Mouse (Mus musculus) thymus, postnatal 14 days (tissue): ENCODE measurements around the gene Nefh.

Source experiments
- DNase-seq: peaks from one replicate; pipeline ENCODE4 v3.0.0; 2021

The Nefh gene

DNA sequence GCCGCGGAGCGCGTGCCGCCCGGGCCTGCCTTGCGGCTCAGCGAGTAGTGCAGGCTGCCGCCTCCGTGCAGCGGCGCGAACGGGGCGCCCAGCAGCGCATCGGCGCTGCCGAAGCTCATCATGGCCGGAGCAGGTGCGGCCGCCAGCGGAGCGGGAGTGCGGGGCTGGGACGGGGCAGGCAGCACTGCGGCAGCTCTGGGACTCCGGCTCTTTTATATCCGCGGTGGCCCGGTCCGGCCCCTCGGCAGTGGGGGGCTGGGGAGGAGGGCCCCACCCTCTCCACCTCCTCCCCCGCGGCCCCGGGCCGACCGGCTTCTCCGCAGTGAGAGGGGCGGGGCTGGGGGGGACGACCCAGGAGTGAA, at the start of gene Nefh:
Gene Nefh (minus strand): TSS at position 252 of the 362 bp plus-strand sequence.
- DNase-seq, result no peak

DNA sequence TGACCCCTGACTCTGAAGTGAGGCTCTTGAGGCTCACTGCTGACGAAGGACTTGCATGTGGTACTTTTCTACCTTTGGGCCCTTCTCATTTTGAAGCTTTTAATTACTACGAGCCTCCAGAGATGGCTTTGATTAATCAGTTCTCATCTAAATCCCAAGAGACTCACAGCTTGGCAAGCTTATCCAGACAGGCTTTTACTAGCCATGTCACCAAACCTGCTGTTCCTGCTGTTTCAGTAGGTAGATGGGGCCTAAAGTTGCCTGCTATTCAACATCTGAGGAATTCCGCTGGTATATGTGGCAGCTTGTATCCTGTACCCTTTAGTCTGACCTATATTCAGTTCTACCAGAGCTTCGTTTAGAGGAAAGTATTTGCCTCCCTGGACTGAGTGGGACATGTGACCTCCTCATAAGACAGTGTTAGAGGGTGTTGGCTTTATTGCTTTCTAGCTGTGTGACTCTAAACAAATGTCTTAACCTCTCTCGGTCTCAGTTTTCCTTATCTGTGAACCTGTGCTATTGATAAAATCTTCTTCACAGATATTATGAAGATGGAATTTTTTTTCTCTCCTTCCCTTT, 48.8 kb upstream of the Nefh start:
- DNase-seq, result no peak

DNA sequence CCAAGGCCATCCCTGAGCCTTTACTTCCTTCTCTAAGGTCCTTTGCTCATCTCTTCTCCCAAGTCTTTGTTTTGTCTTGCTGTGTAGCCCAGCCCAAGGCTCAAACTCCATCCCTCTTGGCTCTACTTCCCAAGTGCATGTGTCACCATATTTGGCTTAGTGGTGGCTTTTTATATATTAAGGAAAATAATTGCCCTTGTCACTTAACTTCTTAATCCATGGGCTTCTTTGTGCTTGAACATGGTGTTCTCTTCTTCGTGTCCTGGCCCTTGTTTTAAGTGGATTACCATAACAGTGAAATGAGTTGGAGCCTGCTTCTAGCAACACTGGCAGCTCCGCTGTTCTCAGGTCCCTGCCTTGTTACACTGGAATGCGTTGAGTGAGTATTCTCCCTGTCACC, 47.8 kb upstream of the Nefh start:
- no peak for DNase-seq

DNA sequence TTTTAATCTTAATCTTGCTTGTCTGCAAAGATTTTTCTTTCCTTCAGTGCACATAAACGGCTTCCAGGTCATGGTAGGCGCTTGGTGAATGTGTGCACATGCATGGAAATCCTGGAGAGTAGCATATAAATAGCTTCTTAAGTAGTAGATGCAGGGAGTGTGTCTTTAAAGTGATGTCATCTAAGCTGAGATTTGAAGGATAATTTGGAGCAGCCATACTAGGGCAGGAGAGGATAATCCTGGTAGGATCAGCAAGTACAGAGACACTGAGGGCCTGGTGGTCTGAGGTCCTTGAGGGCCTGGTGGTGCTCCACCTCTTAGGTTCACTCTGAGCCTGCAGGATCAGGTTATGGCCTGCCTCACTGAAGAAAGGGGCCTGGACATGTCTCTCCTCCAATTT, 44.6 kb upstream of the Nefh start:
- no peak for DNase-seq

DNA sequence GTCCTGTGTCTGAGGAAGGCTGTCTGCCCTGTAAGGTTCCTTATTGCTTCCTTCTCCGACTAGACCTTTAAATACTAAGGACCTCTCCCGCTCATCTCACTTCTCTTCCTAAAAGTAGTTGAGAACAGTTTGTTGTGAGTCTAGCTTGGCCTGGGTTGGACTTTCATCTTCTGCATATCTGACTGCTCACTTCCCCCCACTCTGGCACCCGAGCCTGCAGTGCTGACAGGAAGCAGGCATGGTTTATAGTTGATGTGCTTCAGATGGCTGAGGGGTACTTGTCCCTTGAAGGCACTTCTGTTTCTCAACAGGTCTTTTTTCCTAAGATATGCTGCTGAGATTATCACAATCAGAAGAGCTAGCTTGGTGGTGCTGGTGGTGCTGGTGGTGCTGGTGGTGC, 41.3 kb upstream of the Nefh start:
- DNase-seq, result peak; percentile 65

DNA sequence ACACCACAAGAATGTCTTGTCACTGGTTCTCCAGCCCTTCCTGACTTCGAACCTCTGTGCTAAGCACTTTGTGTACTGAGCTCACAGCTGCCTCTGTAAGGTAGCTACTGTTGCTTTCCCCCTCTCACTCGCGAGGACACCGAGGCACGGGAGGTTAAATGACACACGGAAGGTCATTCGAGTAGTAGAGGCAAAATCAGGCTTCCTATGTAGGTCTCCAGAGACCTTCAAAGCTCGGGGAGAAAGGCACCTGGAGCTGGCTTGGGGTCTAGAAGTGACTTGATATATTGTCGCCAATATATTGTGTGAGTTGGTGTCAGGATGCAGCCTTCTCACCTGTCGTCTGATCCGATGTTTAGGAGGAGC, 39.6 kb upstream of the Nefh start:
- DNase-seq, result no peak

DNA sequence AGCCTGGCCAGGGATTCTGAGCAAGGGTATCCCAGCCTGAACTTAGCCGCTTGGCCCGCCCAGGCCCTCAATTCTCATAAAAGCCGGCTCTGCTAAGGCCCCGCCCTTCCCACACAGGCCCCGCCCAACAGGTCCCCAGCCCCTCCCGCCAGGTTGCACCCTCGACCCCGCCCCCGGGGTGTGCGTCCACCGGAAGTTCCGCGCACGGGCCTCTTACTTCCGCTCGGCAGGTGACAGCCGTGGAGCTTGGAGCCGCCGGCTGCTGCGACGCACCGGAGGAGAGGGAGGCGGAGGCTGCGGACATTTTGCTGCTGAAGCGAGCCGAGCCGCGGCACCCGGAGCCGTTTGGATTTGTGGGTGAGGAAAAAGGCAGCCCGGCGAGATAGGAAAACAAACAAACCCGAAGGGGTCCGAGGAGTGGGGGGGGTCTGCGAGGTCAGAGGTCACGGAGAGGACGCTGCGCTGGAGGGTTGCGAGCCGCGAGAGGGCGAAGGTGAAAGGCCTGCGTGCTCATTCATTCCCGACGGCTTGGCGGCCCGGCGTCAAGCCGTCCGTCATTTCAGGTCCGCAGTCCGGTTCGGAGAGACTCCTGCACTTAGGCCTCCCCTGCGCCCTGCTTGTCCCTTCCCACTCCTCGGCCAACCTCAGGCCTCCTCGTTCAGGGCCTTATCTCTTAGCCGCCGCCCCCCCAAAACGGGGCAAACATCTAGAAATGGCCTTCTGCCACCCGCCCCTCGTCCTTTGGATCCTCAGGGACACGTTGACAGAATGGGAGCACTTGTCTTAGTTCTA, 39.0 kb upstream of the Nefh start, which contains the start of gene Ap1b1:
Gene Ap1b1 (plus strand): TSS at position 130 of the 792 bp plus-strand sequence.
- DNase-seq, result peak; percentile 97

DNA sequence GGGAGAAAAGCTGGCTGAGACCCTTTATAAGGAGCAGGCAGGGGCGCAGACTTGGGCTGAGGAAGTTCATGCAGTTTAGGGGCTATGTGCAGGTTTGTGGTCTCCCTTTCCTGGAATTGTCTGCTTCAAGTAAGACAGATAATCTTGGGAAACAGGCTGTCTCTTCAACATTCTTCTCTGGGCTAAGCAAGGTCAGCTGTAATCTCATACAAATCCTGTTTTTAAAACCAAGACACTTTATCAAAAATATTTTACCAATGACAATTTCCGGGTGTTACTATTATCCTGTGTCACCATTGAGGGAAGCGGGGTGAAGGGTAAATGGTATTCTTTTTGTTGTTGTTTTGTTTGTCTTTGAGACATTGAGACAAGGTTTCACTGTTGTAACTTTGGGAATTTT, 36.9 kb upstream of the Nefh start:
- DNase-seq, result no peak

DNA sequence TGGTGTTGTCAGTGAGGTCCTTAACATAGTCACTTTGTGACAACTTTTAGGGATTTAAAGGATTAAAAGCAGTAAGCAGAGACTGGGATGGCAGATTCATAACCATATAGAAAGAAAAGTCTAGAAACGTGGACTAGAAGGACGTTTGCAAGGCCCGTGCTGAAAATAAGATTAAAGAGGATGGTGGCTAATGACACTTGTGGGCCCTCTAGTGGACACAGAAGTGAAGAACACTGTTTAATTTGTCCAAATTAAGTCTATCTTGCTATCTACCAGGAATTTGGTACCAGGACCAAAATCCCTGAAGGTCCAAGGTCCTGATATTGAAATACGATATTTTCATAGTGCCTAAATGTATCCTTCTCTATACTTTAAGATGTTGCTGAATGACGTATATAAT, 36.4 kb upstream of the Nefh start:
- peak; percentile 15 for DNase-seq

DNA sequence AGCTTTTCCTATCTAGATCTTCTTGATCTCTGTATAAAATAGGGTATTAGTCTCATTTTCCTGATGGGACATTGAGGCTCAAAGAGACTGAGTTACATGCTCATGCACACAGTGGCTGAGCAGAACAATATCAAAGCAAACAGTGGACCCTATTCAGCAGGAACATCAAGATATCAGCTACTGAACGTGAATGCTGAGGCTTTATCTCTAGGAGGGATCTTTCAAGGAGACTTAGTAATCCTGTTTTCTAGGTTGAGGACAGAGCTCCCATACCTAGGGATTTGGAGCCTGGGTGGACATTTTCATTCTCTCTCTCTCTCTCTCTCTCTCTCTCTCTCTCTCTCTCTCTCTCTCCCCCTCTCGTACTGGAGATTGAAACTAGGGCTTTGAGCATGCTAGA, 35.7 kb upstream of the Nefh start:
- no peak for DNase-seq

DNA sequence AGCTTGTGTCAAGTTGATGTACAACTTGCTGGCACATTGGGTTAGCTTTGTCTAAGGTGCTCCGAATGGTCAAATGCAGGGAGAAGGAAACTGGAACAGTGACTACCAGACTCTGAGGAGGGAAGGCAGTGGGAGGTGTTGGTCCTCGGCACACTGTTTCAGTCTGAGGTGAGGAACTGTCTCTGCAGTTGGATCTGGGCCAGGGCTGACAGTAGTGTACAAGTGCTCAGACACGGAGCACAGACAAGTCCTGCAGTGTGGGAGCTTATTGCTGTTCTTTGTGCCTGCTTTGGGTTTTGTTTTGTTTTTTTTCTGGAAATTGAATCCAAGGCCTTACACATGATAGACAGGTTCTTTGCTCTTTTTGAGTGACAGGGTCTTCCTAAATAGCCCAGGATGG, 35.1 kb upstream of the Nefh start:
- DNase-seq, result no peak

DNA sequence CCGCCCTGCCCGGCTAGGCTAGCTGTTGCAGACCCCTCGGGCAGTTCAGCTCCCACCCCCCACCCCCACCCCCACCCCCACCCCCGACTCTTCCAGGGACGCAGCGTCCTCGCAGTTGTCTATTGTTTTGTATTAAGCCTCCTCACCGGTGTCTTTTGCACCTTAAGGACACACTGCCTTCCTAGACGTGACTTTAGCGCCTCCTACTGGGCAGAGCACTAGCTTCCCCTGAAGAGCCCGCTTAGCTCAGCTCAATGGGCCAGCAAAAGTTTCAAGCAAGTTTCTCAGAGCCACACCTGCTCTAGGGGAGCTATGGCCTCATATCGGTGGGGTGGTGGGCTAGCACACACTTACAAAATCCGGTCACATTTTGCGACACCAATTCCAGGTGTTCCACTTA, 27.8 kb upstream of the Nefh start:
- DNase-seq, result peak; percentile 85

DNA sequence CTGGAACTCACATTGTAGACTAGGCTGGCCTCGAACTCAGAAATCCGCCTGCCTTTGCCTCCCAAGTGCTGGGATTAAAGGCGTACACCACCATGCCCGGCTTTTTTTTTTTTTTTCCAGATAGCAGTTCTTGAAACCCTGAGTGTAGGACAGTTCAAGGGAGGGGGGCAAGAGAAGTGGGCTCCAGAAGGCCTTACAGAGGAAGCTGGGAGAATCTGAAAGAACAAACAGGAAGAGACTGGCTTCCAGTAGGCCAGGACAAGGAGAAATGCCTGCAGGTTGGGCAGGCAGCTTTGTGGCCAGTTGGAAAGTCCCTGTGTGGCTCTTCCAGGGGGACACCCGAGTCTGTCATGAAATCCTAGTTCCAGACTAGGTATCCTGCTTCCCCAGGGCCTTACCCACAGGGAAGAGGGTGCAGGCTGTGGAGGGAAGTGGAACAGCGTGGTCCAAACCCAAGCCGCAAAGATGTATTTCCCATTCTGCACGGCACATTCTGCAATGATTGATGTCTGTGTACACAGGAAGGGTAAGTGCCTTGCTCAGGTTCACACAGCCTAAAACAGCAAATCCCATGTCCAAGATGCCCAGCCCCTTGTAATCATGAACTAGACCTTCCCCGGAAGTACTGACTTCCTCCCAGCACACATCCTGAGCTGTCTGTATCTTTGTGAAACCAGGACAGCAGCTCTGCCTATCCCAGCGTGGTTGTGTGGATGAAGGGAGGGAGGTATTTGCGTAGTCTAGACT, 26.7 kb upstream of the Nefh start:
- DNase-seq, result no peak

DNA sequence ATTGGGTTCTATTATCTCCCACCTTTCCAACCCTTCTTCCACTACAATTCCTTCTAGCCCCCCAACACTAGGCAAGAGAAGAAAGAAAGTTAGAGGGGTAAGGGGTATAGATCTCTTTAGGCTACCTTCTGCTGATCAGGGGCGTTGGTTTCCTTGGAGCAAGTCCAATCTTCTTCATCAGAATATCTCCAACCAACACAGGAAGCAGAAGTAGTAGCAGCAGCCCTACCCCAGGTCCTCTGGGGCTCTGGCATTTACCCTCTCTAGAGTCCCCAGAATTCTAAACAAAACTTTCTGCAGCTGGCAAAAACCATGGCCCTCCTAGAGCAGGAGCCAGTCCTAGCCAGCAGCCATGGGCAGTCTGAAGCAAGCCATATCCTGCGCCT, 26.0 kb upstream of the Nefh start:
- no peak for DNase-seq

DNA sequence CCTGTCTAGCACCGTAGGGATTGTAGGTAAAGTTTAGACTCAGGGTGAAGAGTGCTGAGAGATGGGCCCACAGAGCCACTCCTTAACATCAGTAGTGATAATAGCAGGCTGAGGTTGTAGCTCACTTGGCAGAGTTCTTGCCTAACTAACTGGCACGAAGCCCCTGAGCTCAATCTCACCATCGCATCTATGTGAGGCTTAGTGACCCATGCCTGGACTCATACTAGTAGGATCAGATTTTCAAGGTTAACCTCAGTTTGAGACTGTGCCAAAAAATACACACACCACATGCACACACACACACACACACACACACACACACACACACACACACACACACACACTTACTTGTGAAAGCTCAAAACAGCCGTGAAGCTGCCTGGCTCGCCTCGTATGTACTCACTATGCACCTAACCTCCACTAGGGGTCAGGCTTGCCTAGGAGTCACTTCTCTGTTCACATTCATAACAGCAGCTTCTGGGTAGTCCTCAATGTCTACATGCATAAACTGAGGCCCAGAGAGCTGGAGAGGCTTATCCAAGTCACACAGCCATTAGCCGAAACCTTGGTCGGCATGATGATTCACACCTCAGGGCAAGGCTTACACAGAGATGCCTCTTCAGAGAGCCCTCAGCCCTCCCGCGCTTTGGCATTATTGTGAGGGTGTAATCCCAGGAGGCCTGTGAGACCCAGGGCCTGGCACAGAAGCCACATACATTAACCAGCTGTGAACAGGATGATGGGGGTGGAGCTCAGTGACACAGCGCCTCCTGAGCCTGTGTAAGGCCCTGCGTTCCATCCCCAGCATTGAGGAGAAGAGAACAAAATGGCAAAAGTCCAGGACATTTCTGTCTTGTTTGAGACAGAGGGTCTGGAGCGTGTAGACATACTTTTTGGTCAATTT, 25.4 kb upstream of the Nefh start:
- peak; percentile 61 for DNase-seq

DNA sequence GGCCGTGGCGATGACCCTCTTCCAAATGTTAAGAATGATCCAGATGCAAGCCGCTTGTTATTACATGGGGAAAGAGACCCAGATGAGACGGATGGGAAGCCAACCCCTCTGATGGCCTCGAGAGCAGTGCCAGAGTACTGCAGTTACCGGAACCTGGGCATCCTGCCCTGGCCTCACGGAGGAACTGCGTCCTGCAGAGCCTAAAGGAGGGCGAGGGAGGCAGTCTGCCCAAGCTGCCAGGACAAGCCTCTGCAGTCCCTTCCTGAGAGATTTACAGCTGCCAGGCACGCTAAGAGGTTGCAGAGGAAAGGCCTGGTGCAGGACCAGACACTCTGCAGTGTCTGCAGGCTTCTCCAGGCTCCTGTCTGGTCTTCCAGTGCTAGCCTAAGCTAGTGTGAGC, 20.5 kb upstream of the Nefh start:
- no peak for DNase-seq

DNA sequence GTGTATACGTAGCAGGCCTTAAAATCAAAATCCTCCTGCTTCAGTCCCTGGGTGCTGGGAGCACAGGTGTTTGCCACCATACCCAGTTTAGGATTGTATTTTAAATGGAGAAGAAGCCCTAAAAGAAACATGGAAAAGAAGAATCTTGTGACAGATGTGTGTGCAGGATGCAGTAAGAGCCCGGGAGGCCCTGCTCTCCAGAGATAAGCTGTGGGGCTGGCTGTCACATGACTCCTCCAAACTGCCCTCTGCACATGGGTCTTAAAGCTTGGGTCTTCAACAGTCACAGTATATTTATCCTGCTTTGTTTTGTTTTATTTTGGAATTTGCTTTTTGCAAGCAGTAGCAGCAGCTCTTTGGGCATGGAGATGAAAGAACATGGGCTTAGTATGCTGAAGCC, 19.7 kb upstream of the Nefh start:
- DNase-seq, result no peak

DNA sequence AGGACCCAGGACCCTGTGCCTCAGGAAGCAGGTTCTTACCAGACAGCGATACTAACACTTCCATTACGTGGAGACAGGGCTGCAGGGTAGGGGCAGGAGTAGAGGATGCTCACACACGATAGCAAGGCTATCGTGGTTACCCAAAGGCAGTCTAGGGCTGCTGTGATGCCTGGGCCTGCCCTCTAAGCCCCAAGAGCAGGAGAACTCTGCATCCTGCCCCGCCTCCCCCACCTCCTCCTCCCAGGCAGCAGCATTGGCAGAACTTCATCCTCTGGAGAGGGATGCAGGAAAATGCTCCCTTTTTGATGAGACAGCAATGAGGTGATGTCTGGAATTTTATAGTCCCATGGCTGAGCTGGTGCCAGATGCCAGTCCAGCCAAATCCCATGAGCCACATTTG, 19.0 kb upstream of the Nefh start:
- DNase-seq, result no peak

DNA sequence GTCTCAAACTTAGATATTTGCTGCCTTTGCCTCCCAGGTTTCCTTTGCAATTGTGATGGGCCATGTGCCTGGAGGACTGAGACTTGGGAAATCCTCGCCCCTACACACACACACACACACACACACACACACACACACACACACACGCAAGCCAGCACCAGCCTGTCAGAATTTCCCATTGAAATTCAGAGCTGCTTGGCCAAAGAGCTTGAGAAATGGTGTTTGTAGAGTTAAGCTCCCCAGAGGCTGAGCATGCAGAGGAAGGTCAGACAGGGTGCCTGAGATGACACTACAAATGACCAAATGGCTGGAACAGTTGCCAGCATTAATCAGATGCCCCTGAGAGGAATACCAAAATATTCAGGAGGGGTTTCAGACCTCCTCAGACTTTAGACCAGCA, 18.5 kb upstream of the Nefh start:
- DNase-seq, result no peak

DNA sequence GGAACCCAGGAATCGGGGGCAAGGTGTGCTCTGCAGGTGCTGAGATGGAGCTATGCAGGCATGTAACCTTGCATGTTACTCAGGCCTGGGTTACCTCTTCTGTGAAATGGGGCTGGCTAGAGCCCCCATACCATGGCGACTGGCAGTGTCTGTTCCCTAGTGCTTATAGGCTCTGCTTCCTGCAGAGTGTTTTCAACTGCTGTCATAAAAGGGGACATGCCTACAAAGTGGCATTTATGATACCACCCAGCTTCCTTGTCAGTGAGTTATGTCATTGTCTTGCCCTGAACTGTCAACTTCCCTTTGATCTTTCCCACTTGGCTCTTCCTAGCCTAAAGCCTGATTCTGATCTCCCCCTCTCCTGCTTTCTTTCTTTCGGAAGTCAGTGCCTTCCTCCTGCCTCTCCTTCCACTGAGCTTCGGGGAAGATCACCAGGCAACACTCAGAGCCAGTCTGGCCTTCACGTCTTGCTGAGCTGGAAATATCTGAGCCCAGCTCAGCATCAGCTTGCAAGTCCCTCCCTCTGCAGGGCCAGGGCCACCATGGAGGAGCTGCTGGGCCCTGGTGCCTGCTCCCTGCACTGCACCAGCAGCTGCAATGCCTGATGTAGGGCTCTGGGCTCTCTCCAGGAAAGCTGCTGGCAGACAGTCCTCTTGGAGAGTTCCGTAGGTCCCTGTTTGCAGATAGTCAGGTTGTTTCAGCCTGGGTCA, 15.4 kb upstream of the Nefh start:
- no peak for DNase-seq

DNA sequence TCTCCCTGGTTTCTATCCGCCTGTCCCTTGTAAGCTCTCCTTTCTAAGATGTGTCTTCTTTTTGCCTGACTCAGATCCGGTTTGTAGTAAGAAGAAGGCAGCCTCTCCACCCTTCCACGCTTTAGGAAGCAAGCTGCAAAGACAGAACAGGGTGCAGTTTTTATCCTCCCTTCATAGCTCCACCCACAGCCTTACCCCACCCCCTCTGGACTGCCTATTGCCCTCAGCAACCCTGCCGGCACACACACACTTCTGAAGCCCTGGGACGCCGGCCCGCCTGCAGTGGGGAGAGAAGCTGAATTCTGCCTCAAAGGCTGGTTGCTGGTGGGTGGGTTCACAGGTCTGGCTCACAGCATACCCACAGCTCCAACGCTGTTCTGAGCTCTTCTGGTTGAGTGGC, 6.1 kb upstream of the Nefh start:
- DNase-seq, result no peak

DNA sequence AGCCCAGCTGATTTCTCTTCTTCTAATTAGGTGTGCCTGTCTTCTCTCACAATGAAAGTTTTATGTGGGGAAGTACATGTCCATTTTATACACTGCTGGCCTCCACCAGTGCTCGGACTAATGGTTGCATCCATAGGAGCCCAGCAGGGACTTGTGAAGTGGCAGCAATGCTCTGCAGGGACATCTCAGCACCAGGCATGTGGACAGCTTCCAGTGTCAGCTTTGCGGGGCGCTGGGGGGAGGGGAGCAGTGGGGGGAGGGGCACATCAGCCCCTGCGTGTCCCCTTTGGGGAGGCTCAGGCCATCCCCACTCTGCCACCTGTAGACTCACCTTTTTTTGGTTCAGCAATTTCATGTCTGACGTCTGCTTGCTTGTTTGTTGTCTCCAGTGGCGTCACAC, 5.5 kb upstream of the Nefh start:
- no peak for DNase-seq
